Mouse (Mus musculus) cerebellum, adult 2 months (tissue): ENCODE results near the gene Dpf1.

Experiments
- CTCF ChIP-seq: fragments of 200-500 bp; IDR thresholded peaks from 2 replicates; pipeline ENCODE4 v1.5.1; 2011; ENCODE audit warnings: low read depth, mild to moderate bottlenecking, control low read depth, low read length, moderate library complexity, borderline replicate concordance; ENCODE audit not compliant: insufficient read depth
- POLR2A ChIP-seq: fragments of 200-500 bp; IDR thresholded peaks from 2 replicates; pipeline ENCODE4 v1.6.1; 2011; ENCODE audit warnings: low read length, control low read depth, borderline replicate concordance; ENCODE audit not compliant: insufficient read depth

- TF ChIP-seq CTCF (no peak), POLR2A (no peak)
Measured at GRCm38 (mm10) chr7:29305263-29305988, 1.7 kb downstream of the Dpf1 start.
